Mouse (Mus musculus): ENCODE results near the gene Prkd2.

Gene Prkd2

DNA sequence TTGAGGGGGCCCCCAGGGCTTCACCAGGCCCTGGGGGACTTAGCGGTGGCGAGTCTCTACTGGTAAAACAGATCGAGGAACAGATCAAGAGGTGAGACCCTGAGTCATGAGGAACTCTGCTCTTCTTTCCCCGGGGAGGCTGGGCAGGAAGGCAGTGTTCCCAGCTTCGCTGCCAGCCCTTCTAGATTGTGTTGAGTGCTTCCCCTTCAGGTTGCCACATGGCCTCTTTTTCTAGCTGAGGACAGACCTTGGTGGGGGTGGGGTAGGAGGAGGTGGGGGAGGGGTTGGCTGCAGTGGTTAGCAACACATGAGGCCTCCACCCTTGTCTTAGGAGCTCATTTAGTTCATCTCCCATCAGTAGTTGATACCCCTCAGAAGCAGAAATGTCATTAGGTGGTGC is 16.1 kb upstream of the Prkd2 start:
- no peak for DNase-seq (ENCODE audit: low read depth in 2 of 2, low spot score in 2 of 2)

DNA sequence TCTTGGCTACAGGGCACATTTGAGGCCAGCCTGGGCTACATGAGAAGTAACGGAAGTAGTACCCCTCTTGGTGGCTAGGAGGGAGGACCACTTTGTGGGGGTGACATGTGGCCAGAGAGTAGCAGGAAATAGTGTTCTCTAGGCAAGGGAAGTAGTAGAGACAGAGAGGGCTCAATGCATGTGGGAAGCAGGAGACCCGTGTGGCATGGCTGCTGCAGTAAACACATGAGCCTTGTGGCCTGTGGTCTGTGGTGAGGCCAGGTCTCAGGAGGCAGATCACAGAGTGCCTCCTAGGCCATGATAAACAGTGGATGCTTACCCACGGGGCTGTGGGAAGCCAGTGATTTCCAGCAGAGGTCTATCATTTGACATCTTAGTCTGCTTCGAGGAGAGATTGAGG is 15.4 kb upstream of the Prkd2 start:
- peak; percentile 59 to 74 for DNase-seq (ENCODE audit: low read depth in 2 of 2, low spot score in 2 of 2)

DNA sequence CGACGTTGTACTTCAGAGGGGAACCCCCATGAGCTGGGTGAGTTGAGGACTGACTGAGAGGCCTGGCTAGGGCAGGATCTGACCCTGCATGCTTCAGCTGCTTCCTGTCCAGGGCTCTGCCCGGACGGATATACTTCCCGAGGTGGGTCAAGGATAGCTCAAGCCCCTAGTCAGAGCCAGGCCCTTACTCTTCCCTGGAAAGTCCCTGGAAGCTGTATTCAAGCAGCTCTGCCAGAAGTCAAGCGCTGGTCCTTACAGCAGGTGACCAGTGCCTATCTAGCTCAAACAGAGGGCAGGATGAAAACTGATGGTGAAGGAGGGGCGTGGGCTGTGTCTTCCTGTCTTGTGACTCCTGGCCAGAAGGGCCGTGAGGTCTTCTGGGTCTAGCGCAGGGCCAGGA is 12.3 kb upstream of the Prkd2 start:
- DNase-seq (ENCODE audit: low read depth in 2 of 2, low spot score in 2 of 2), result no peak

DNA sequence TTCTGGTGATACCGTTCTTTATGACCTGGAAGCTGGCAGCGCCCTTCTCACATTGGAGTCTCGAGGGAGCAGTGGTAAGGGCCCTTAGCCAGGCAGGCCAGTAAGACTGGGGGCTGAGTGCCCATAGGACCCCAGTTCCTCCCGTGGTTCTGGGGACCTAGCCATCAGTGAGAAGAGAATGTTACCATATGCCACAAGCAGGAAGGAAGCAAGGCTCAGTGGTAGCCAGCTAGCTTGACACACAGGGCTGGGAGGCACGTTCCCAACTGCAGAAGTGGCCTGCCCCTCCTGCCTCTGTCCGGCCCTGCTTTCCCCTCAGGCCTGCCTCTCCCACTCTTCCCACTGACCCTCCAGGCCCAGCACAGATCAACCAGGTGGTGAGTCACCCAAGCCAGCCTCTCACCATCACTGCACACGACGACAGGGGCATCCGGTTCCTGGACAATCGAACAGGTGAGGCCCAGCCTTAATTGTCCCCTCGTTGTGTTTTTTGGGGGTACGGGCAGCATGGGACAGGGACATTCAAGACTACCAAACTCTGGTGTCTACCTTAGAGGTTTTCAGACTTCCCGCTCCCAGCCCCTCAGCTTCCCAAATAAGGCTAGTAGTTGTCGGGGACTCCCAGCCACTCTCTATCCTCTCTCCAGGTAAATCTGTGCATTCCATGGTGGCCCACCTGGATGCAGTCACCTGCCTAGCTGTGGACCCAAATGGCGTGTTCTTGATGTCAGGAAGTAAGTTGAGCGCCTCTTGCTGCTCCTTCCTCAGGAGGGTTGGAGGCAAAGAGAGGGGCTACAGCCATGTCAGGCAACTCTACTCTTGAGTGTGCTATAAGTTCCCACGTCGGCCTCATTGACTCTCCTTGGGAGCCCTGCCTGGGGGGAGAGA is 4.5 kb upstream of the Prkd2 start:
- DNase-seq (ENCODE audit: low read depth in 2 of 2, low spot score in 2 of 2), result no peak

DNA sequence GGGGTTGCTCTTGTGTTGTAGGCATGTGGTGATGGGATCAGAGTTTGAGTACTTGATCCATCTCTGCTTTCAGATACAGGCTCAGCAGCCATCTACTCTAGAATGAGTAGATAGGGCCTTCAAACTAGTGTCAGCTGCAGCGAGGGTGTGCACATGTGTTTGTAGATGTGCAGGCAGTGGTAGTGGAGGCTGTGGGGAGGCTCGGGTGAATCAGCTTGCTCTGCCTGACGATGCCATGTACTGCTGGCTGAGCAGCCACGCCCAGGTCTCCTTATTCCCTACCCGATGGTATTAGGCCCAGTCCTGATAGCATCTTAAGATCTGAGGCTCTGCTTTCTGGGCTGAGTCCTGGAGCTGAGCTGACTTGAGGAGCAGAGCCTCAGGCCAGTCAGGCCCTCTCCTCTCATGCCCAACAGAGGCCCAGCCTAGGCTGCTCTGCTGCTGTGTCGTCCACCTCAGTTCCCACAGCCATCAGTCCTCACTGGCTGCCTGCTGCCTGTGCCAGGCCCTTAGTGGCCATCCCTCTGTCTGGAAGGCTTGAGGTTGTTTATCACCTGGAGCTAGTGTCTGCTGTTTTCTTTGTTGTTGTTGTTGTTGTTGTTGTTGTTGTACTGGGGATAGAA is 3.8 kb upstream of the Prkd2 start:
- no peak for DNase-seq (ENCODE audit: low read depth in 2 of 2, low spot score in 2 of 2)

DNA sequence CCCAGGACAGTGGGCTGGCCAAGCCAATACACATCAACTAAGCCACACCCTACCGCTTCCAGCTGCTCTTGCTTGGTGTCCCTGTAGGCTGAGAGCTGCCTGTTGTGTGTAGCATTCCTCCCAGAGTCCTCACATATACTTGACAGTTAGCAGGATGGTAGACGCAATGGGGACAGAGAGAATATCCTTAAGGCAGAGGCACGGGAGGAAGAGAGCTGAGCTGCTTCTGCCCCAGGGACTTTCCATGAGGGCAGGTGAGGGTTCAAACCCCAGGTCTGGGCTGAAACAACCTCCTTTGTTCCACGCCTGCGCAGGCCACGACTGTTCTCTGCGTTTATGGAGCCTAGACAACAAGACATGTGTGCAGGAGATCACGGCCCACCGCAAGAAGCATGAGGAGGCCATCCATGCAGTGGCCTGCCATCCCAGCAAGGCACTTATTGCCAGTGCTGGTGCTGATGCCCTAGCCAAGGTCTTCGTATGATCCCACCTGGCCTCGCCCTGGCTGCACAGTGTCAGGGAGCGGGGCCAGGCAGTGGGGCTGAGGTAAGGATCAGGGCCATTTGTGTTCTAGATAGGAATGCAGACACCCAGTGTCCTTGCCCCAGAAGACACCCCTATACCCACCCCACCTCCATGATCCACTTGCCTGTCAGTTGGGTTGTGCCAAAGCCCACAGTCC is 3.1 kb upstream of the Prkd2 start:
- no peak for DNase-seq (ENCODE audit: low read depth in 2 of 2, low spot score in 2 of 2)

DNA sequence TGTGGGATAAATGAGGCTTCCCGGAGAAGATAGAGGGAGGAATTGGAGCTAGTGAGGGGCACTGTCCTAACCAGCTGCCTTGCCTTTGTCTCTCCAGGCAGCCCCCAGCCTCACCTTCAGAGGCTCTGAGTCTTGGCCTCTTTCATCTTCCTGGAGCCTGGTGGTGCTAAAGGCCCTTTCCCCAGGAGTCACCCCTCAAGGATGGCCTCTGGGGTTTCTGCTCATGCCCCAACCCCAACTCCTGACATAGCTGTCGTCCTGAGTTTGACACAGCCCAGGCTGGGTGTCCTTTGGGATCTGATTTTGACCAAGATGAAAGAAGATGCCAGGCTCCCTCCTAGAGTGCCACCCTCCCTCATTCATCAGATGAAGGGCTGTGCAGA is 2.6 kb upstream of the Prkd2 start:
- DNase-seq (ENCODE audit: low read depth in 2 of 2, low spot score in 2 of 2), result no peak

DNA sequence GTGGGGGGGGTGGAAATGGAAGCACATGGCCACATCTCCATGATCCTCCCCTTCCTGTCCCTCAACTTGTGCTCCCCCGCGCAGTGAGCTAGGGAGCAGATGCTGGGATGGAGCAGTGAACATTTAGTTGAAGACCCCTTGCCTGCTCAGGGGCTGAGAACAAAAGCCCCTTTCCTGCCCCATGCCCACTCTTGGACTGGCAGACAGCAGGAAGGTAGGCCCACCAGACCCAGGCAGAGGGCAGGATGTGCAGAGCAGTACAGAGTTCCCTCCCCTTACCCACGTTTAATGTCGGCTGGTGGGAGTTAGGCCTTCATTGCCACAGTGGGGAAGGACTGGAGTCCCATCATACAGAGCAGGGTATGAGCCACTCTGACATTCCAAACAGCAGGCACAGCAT is 1.6 kb upstream of the Prkd2 start:
- no peak for DNase-seq (ENCODE audit: low read depth in 2 of 2, low spot score in 2 of 2)

DNA sequence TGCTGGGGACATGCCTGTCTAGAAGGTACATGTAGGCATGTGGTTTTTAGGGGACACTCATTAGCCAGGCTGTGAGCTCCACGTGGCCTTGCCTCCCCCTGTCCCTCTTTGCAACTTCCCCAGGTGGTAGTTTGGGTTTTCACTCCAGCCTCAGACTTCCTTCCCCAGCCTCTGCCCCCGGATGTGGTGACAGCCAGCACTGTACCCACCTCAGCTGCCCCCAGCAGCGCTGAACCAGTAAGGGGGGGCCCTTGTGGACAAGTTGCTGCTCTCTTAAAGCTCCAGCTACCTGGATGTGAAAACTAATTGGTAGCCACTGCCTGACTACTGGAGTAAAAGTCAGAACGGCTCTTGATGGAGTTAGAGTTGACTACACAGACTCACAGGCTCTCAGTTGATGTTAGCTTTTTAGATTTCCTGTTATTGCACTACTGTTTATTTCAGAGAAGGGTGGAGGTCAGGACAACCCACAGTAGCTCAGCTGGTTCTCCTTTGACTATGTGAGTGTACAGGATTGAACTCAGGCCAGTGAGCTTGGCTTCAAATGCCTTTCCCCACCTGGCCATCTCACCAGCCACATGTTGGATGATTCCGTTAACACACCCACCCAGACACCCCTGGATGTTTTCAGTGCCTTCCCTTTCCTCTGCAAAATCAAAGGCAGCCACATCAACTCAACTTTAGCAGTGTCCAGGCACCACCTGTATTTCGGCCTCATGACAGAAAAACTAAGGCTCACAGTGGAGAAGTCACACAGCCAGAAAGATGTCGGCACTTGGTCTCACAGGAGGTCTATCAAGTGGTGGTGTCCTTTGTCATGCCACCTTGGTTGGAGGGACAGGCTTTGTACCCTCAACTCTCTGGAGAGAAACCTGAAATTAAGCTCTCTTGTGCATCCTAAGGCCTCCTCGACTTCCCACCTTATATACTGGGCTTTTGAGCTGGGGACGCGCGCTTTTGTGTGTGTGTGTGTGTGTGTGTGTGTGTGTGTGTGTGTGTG is 841 bp upstream of the Prkd2 start:
- peak; percentile 73 to 77 for DNase-seq (ENCODE audit: low read depth in 2 of 2, low spot score in 2 of 2)

DNA sequence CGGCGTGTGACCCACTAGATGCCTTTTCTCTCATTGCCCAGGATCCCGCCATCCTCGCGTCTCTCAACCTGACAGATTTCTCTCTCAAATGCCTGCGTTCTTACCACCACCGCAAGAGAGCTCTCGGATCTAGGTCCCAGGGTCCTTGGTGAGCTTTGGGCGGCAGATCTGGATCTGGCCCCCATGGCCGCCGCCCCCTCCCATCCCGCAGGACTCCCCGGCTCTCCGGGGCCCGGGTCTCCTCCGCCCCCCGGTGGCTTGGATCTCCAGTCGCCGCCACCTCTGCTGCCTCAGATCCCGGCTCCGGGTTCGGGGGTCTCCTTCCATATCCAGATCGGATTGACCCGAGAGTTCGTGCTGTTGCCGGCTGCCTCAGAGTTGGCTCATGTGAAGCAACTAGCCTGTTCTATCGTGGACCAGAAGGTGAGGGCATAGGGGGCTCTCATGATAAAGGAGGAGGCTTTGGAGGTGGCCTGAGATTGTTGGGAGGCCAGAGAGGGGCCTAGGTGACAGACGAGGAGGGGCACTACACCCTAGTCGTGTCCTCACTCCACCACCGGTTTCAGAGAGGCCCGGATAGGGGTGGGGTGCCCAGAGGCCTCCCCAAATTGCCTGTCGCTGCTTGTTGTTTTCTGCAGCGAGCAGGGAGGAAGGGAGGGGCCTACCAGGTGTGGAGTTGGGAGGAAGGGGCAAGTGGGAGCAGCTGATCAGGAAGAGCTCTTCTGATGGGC is 904 bp downstream of the Prkd2 start:
- DNase-seq (ENCODE audit: low read depth in 2 of 2, low spot score in 2 of 2), result no peak

DNA sequence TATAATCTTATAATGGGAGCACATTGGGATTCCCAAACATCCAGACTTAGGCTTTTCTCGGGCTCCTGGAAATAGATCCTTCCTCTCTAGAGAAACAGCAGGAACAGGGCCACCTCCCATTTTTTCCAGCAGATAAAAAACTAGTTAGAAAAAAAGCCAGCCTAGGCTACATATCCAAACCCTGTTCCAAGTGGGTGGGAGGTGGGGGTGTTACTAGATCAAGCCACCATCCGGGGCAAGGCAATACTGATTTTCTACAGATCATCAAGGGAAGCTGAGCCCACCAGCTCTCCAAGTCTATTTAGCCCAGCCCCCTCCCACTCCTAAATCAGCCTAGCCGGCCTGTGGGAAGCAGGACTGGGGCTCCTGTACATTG is 2.0 kb downstream of the Prkd2 start:
- no peak for DNase-seq (ENCODE audit: low read depth in 2 of 2, low spot score in 2 of 2)

DNA sequence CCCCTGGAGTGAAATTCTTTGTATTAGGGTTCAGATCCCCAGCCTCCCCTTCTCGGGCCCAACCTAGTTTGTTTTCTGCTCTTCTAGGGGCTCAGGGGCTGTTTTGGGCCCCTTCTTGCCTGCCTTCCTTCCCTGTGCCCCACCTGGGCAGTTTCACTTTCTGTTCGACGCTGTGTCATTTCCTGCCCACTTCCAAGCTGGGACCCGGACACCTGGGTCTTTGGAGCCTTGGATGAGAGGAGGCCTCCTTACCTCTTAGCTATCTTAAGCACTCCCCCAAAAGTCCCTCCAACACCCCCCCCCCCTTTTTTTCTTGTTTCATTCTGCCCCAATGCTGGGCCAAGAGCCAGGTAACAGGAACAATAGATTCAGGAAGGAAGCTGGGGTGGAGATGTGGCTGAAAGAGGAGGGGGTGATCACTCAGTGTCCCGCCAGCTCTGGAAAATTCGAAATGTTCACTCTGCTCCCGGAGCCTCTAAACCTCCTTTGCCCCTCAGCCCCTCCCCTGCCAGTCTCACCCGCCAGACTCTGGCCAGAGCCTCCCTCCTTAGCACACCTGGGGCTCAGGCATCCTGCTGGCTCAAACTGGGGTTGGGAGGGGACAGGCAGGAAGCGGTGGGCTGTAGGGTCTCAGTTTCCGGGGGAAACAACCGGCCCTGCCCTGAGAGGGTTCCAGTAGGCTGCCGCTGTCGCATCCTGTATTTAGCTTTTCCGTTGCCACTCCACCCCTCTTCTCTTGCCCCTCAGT is 2.5 kb downstream of the Prkd2 start:
- peak; percentile 42 to 46 for DNase-seq (ENCODE audit: low read depth in 2 of 2, low spot score in 2 of 2)

DNA sequence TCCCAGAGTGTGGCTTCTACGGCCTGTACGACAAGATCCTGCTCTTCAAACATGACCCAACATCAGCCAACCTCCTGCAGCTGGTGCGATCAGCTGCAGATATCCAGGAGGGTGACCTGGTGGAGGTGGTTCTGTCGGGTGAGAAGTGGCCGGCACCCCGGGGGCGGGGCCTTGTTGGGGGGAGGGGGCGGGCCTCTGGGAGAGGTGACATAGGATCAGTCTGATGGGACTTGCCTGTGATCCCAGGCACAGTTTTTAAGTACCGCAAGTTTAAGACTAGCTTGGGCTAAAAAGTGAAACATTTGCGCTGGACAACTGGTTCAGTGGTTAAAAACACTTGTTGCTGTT is 3.1 kb downstream of the Prkd2 start:
- DNase-seq (ENCODE audit: low read depth in 2 of 2, low spot score in 2 of 2), result no peak

DNA sequence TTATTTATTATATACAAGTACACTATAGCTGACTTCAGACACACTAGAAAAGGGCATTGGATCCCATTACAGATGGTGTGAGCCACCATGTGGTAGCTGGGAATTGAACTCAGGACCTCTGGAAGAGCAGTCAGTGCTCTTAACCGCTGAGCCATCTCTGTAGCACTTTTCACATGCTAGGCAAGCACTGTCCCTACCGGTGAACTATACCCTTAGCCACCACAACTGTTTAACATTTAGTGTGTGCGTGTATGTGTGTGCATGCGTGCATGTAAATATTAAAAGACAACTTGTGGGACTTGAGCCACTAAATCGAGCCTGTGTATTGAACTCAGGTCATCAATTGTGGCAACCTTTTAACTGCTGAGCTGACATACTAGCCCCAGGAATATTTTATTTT is 4.1 kb downstream of the Prkd2 start:
- DNase-seq (ENCODE audit: low read depth in 2 of 2, low spot score in 2 of 2), result no peak

DNA sequence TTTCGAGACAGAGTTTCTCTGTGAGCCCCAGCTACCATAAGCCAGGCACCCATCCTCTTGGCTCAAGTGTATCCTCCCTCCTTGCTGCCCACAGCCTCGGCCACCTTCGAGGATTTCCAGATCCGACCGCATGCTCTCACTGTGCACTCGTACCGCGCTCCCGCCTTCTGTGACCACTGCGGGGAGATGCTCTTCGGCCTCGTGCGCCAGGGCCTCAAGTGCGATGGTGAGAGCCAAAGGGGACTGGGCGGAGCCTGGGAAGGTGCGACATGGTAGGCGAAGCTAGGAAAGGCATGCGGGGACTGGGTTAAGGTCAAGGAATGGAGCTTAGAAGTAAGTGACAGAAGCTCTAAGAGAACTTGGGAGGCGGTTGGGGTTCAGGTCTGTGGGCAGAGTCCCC is 4.8 kb downstream of the Prkd2 start:
- no peak for DNase-seq (ENCODE audit: low read depth in 2 of 2, low spot score in 2 of 2)

DNA sequence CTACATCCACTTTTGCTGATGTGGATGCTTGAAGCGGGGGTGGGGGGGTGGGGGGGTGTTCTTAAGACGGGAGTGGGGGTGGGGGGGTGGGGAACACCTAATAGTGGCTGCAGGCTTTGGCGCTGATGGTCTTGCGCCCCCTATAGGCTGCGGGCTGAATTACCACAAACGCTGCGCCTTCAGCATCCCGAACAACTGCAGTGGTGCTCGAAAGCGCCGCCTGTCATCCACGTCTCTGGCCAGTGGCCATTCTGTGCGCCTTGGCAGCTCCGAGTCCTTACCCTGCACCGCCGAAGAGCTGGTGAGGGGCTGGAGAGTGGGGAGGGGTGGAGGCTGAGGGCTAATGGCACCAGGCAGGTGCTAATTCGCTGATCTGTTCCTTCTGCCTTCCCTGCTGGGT is 5.9 kb downstream of the Prkd2 start:
- peak; percentile 45 to 48 for DNase-seq (ENCODE audit: low read depth in 2 of 2, low spot score in 2 of 2)

DNA sequence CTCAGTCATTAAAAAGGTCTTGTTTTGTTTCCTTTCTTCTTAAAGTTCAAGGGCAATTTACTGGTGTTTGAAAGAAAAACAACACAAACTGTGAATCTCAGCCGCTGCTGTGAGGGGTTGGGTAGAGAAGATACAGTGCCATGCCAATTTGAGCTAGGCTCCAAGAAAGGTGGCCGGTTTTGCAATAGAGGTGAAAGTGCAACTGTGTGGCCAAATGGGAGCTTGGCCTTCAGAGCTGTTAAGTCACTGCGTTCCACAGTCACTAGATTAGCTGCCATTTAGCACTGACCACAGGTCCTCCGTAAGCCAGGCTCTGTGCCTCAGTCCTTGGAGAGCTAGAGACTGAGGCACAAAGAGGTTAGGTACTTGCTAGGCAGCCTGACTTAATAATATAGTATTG is 8.9 kb downstream of the Prkd2 start:
- DNase-seq (ENCODE audit: low read depth in 2 of 2, low spot score in 2 of 2), result no peak

DNA sequence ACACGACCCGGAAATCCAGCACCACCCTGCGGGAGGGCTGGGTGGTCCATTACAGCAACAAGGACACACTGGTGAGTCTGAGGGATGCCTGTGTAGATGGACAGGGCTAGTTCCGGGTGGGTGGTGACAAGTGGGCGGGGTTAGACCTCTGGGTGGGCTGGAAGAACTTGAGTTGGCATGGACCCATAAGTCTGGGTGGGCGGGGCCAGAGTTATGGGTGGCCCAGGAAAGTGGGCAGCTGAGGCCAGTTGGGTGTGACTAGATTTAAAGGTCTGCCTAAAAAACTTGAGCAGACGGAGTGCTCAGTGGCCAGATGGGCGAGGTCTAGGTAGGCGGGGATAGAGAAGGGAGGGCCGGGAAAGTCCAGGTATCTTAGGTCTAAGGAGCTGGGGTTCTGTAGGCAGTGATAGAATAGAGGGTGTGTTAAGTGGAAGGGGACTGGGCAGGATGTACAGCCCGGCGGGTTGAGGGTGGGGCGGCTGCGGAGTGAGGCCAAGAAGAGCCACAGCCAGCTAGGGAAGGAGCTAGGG is 10.7 kb downstream of the Prkd2 start:
- DNase-seq (ENCODE audit: low read depth in 2 of 2, low spot score in 2 of 2), result no peak

DNA sequence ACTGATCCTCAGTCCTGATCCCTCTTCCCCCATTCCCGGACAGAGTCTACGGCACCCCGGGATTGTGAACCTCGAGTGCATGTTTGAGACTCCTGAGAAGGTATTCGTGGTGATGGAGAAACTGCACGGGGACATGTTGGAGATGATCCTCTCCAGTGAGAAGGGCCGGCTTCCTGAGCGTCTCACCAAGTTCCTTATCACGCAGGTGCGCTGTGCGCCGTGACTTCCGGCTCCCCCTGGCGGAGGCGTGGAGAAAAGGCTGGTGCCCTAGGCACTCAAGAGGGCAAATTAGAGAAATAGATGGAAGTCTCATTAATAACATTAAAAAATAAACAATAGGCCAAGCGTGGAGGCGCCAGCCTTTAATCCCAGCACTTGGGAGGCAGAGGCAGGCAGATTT is 15.6 kb downstream of the Prkd2 start:
- peak; percentile 43 to 47 for DNase-seq (ENCODE audit: low read depth in 2 of 2, low spot score in 2 of 2)
